7 mouse cellular contexts compared by ENCODE assay signal in genomic region chr1:118458963-118459920, GRCm38 (mm10).
DNase-seq lines count a peak whose midpoint lies in the region; ATAC-seq and TF ChIP-seq lines count a peak whose summit lies in the region.

No protein-coding gene starts in this region.

- peak; percentile 99 for TF ChIP-seq POLR2A in small intestine, adult 2 months (IDR thresholded peaks at IDR 0.05; ENCODE audit: low read depth, low read length)

- TF ChIP-seq CTCF in intestine, postnatal 0 days (IDR thresholded peaks at IDR 0.05; ENCODE audit: low read depth), result peak; percentile 72
- TF ChIP-seq CTCF in small intestine, adult 2 months (IDR thresholded peaks at IDR 0.05; ENCODE audit: extremely low read depth, insufficient read length, insufficient replicate concordance, low read depth, low read length), result no peak

- H3K36me3 ChIP-seq in embryonic facial prominence, embryonic 10.5 days (replicated peaks), result peaks cover 39% of the 10 kb centered on the region
- H3K36me3 ChIP-seq in intestine, postnatal 0 days (ENCODE audit: control insufficient read depth, insufficient read depth), result peaks cover 23% of the 10 kb centered on the region; the same call in 1 of the 2 replicates
- H3K36me3 ChIP-seq in midbrain, embryonic 12.5 days, result peaks cover 33% of the 10 kb centered on the region
- peaks cover 6% of the 10 kb centered on the region for H3K36me3 ChIP-seq in small intestine, adult 2 months (ENCODE audit: control insufficient read depth, insufficient read depth, low read length)

- H3K27me3 ChIP-seq in embryonic facial prominence, embryonic 10.5 days (replicated peaks; ENCODE audit: low read depth, poor library complexity, severe bottlenecking), result no peaks in the 10 kb centered on the region
- no peaks in the 10 kb centered on the region for H3K27me3 ChIP-seq in intestine, postnatal 0 days (replicated peaks; ENCODE audit: control insufficient read depth, insufficient read depth, low read length)
- no peaks in the 10 kb centered on the region for H3K27me3 ChIP-seq in midbrain, embryonic 12.5 days
- no peaks in the 10 kb centered on the region for H3K27me3 ChIP-seq in small intestine, adult 2 months (ENCODE audit: control insufficient read depth, insufficient read depth, low read length)

- H3K27ac ChIP-seq in embryonic facial prominence, embryonic 10.5 days (replicated peaks), result peak overlapping the region; percentile 91
- peak overlapping the region; percentile 98 for H3K27ac ChIP-seq in intestine, postnatal 0 days (ENCODE audit: low read depth, low read length)
- H3K27ac ChIP-seq in midbrain, embryonic 12.5 days (replicated peaks), result peak overlapping the region; percentile 89
- peak overlapping the region; percentile 96 for H3K27ac ChIP-seq in small intestine, adult 2 months (ENCODE audit: insufficient read depth, low read depth, low read length)

- H3K9me3 ChIP-seq in embryonic facial prominence, embryonic 10.5 days, result no peaks in the 10 kb centered on the region
- no peaks in the 10 kb centered on the region for H3K9me3 ChIP-seq in intestine, postnatal 0 days (ENCODE audit: control insufficient read depth)
- no peaks in the 10 kb centered on the region for H3K9me3 ChIP-seq in midbrain, embryonic 12.5 days

- peak overlapping the region; percentile 80 for H3K4me2 ChIP-seq in intestine, postnatal 0 days (replicated peaks; ENCODE audit: low read depth)
- H3K4me2 ChIP-seq in midbrain, embryonic 12.5 days (replicated peaks), result peak overlapping the region; percentile 71

- intact Hi-C loops in left cerebral cortex, postnatal 4 days (cut with DNase I), result loop anchor here (5.0 kb wide), 1 partner anchor 72 kb away; the partner anchor contains the start of gene Clasp1

- DNase-seq in adrenal gland, postnatal 10 days, result peak; percentile 93
- peak; percentile 92 for DNase-seq in embryonic facial prominence, embryonic 10.5 days (ENCODE audit: low spot score)
- DNase-seq in gonadal fat pad, adult 2 months (ENCODE audit: low read depth), result peak; percentile 68
- peak; percentile 87 for DNase-seq in left cerebral cortex, postnatal 4 days

- peak overlapping the region; percentile 62 for H3K4me3 ChIP-seq in embryonic facial prominence, embryonic 10.5 days
- H3K4me3 ChIP-seq in intestine, postnatal 0 days (ENCODE audit: low read depth, low read length), result peak overlapping the region; percentile 52
- H3K4me3 ChIP-seq in midbrain, embryonic 12.5 days, result peak overlapping the region; percentile 47
- H3K4me3 ChIP-seq in small intestine, adult 2 months (ENCODE audit: low read depth, low read length), result peak overlapping the region; percentile 81

- H3K9ac ChIP-seq in intestine, postnatal 0 days (ENCODE audit: low read depth, low read length), result peak overlapping the region; percentile 66
- H3K9ac ChIP-seq in midbrain, embryonic 12.5 days (replicated peaks), result peak overlapping the region; percentile 59

- peaks cover 38% of the 10 kb centered on the region for H3K4me1 ChIP-seq in embryonic facial prominence, embryonic 10.5 days
- peaks cover 7% of the 10 kb centered on the region; the same call in 1 of the 2 replicates for H3K4me1 ChIP-seq in intestine, postnatal 0 days (replicated peaks; ENCODE audit: control insufficient read depth, insufficient read depth, low read length)
- peaks cover 47% of the 10 kb centered on the region for H3K4me1 ChIP-seq in midbrain, embryonic 12.5 days
- H3K4me1 ChIP-seq in small intestine, adult 2 months (ENCODE audit: control insufficient read depth, insufficient read depth, insufficient read length, low read length), result peaks cover 2% of the 10 kb centered on the region; the same call in 1 of the 2 replicates

- 1% methylated on average over 53 of the region's 53 CpGs for WGBS in embryonic facial prominence, embryonic 10.5 days
- WGBS in intestine, postnatal 0 days, result 1% methylated on average over 53 of the region's 53 CpGs
- 2% methylated on average over 53 of the region's 53 CpGs for WGBS in midbrain, embryonic 12.5 days
- WGBS in small intestine, adult 2 months, result 1% methylated on average over 53 of the region's 53 CpGs

- ATAC-seq in intestine, postnatal 0 days, result peak; percentile 94
- peak; percentile 92 for ATAC-seq in midbrain, embryonic 12.5 days (ENCODE audit: low FRiP score, low read depth)

Comparison
In these comparisons a context has a peak if more than half of its experiments do, and no peak if none do; other contexts are left out.
1. Peak in every context shown above with its lines: DNase-seq, ATAC-seq, H3K4me3 ChIP-seq and H3K27ac ChIP-seq.